Mouse (Mus musculus) forebrain, embryonic 16.5 days (tissue): ENCODE results near the gene Copz1. TPM values are rescaled to one million over a fixed set of nuclear protein-coding genes. Genes with fewer than 3 reads are reported as not detected.
A peak's percentile ranks its signal among the peaks of the same experiment; 100 is the strongest.

ENCODE experiments used
- ATAC-seq: fragments of 200-750 bp; cut with Nextera tagmentation; 2 replicates; pipeline ENCODE4 v1.8.0; 2017; ENCODE audit warnings: mild to moderate bottlenecking, moderate library complexity
- H3K27ac ChIP-seq: fragments of 300-500 bp; sonication (generic); 2 replicates; pipeline ENCODE4 v1.5.1; 2014; ENCODE audit warnings: low read length, control low read depth
- H3K27me3 ChIP-seq: fragments of 300-500 bp; sonication (generic); replicated peaks from 2 replicates; pipeline ENCODE4 v1.6.1; 2014; ENCODE audit warnings: low read length; ENCODE audit not compliant: control insufficient read depth, insufficient read depth
- H3K36me3 ChIP-seq: fragments of 300-500 bp; sonication (generic); 2 replicates; pipeline ENCODE4 v1.6.1; 2014; ENCODE audit not compliant: control insufficient read depth, insufficient read depth
- H3K4me1 ChIP-seq: fragments of 300-500 bp; sonication (generic); replicated peaks from 2 replicates; pipeline ENCODE4 v1.6.1; 2014; ENCODE audit warnings: low read length; ENCODE audit not compliant: control insufficient read depth, insufficient read depth
- H3K4me2 ChIP-seq: fragments of 300-500 bp; sonication (generic); 2 replicates; pipeline ENCODE4 v1.6.1; 2014; ENCODE audit warnings: mild to moderate bottlenecking, low read length, control low read depth
- H3K4me3 ChIP-seq: fragments of 300-500 bp; sonication (generic); replicated peaks from 2 replicates; pipeline ENCODE4 v1.5.1; 2014; ENCODE audit warnings: mild to moderate bottlenecking, low read length, control low read depth
- H3K9ac ChIP-seq: fragments of 300-500 bp; sonication (generic); replicated peaks from 2 replicates; pipeline ENCODE4 v1.6.1; 2014; ENCODE audit warnings: low read depth, low read length, control low read depth
- H3K9me3 ChIP-seq: fragments of 300-500 bp; sonication (generic); 2 replicates; pipeline ENCODE4 v1.6.1; 2016; ENCODE audit warnings: low read length; ENCODE audit not compliant: control insufficient read depth
- WGBS: fragments of 180-500 bp; shearing (Covaris S2); extraction: QIAGEN DNeasy Blood & Tissue Kit; methylation state at CpG from one replicate; pipeline ENCODE4 v1.1.7; 2014; 5-methylcytosine and 5-hydroxymethylcytosine counted together
- polyA plus RNA-seq: library from polyadenylated mRNA; unstranded; fragments of >200 nt; fragmentation: Nextera tagmentation; extraction: Ambion mirVana; gene quantifications from 2 replicates; pipeline ENCODE4 v1.2.1, GENCODE M21; 2015

The Copz1 gene
- polyA plus RNA-seq, 1 experiment from 2014 or later, result 221 TPM

- Histone ChIP-seq H3K9me3 (no peaks in the 10 kb centered on the region), H3K27ac (no peak overlapping the region), H3K4me2 (no peak overlapping the region), H3K4me1 (peaks cover 20% of the 10 kb centered on the region), H3K9ac (peak overlapping the region; percentile 35; the same call in 1 of the 2 replicates), H3K36me3 (no peaks in the 10 kb centered on the region), H3K27me3 (no peaks in the 10 kb centered on the region), H3K4me3 (no peak overlapping the region)
- ATAC-seq, result peak; percentile 12
- WGBS, result 24% methylated on average over 18 of the region's 18 CpGs
Measured at GRCm38 (mm10) chr15:103313495-103314095, 41.1 kb downstream of the Copz1 start.

DNA sequence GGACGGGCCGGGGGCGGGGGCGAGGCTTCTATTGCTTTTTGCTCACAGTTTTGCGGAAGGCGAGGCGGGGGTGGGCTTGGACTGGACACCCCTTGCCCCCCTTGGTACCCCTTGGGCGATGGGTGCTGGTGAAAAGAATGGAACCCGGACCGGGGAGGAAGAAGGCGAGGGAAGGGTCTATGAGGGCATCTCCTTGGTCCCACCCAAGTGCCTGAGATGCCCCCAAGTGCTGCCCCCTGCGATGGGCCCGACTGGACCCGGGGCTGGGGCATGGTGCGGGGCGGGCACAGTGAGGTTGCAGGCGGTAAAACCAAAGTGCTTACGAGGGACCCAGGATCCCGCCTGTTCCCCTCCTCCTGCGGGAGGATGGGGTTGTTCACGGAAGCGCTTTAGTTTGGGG lies 41.7 kb downstream of the Copz1 start:
- ATAC-seq, result no peak
- Histone ChIP-seq H3K27me3 (no peaks in the 10 kb centered on the region), H3K36me3 (no peaks in the 10 kb centered on the region), H3K9ac (peak overlapping the region; percentile 35; the same call in 1 of the 2 replicates), H3K4me2 (peak overlapping the region; percentile 45), H3K4me1 (peaks cover 17% of the 10 kb centered on the region), H3K4me3 (no peak overlapping the region), H3K9me3 (no peaks in the 10 kb centered on the region), H3K27ac (no peak overlapping the region)
- 38% methylated on average over 22 of the region's 22 CpGs for WGBS

DNA sequence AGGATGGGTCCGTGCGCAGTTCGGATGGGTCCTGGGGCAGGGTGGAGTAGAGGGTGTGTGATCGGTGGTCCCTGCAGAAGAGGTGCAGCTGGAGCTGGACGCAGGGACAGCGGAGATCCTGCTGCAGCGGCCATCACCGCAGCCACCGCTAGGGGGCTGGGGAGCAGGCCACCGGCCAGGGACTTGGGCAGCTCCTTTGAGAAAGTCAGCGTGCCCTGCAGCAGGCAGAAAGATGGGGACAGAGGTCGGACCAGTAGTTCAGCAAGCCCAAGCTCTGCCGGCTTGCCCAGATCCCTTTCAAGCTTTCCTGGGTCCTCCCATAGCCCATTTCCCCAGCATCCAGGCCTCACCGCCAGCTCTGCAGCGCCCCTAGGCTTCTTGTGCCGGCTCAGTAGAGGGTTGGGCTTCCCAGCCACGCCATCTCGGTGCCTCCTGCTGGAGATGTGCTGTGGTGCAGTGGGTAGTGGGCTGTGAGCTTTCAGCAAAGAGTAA lies 42.5 kb downstream of the Copz1 start:
- Histone ChIP-seq H3K9ac (peak overlapping the region; percentile 35), H3K9me3 (no peaks in the 10 kb centered on the region), H3K36me3 (no peaks in the 10 kb centered on the region), H3K27ac (no peak overlapping the region), H3K27me3 (no peaks in the 10 kb centered on the region), H3K4me2 (peak overlapping the region; percentile 45), H3K4me1 (peaks cover 17% of the 10 kb centered on the region), H3K4me3 (peak overlapping the region; percentile 15)
- 7% methylated on average over 18 of the region's 18 CpGs for WGBS
- peak; percentile 64 for ATAC-seq

DNA sequence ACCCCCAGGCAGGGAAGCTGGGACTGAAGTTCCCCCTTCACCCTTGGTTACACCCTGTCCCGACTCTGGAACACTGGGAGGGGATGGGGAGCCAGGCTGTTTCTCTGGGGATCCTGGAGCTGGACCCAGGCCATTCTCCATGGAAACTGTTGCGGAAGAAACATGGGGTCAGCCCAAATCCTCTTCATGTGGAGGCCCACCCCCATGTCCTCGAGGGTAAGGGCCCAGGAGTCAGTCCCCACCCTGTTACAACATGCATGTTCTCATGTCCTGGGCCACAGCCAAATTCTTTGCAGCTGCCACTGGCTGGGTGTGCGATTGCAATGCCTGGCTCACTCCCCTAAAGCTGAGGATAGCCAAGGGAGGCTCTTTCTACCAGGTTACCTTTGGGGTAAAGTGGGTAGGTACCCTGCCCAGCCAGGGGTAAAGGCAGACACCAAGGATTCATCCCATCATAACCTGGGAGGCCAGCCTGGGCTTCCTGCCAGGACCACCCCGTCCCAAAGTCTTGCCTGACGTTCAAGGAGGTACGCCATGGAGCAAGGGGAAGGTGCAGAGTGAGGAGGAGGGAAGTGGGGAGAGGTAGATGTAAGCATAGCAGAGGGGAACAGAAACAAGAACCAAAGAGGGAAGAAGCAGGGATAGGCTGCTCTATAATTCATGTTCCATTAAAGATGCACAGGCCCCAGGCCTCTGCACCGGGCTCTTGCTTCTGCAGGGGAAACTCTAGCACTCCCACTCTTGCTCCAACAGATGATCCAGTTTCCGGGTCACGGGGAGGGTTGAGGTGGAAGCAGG lies 43.7 kb downstream of the Copz1 start:
- H3K4me2 ChIP-seq, result no peak overlapping the region
- H3K27me3 ChIP-seq, result no peaks in the 10 kb centered on the region
- peaks cover 22% of the 10 kb centered on the region for H3K4me1 ChIP-seq
- no peak for ATAC-seq
- H3K27ac ChIP-seq, result no peak overlapping the region
- H3K36me3 ChIP-seq, result no peaks in the 10 kb centered on the region
- no peak overlapping the region for H3K4me3 ChIP-seq
- 77% methylated on average over 10 of the region's 10 CpGs for WGBS
- no peak overlapping the region for H3K9ac ChIP-seq
- no peaks in the 10 kb centered on the region for H3K9me3 ChIP-seq

DNA sequence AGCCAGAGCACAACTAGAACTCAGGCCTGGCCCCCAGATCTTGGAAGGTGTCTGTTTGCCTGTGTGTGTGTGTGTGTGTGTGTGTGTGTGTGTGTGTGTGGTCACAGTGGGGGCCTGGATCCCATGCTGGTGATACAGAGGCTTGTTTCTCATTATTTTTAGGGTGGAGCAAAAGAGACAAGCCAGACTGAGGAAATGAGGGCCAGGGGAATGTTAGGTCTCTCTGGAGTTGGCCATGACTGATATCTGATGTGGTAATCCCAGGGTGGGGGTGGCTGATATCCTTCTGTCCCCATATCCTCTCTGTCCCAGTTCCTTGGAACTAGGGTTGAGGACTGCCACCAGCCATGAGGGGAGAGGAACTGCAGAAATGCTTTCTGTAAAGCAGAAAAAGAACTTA lies 44.6 kb downstream of the Copz1 start:
- no peak overlapping the region for H3K9ac ChIP-seq
- peaks cover 26% of the 10 kb centered on the region for H3K4me1 ChIP-seq
- no peak overlapping the region for H3K4me2 ChIP-seq
- no peaks in the 10 kb centered on the region for H3K9me3 ChIP-seq
- ATAC-seq, result no peak
- H3K27me3 ChIP-seq, result no peaks in the 10 kb centered on the region
- H3K27ac ChIP-seq, result no peak overlapping the region
- no peak overlapping the region for H3K4me3 ChIP-seq
- H3K36me3 ChIP-seq, result no peaks in the 10 kb centered on the region

GRCm38 (mm10) chr15:103317731-103318130 lies 45.2 kb downstream of the Copz1 start:
- Histone ChIP-seq H3K27me3 (no peaks in the 10 kb centered on the region), H3K27ac (no peak overlapping the region), H3K9me3 (no peaks in the 10 kb centered on the region), H3K4me2 (no peak overlapping the region), H3K9ac (no peak overlapping the region), H3K36me3 (no peaks in the 10 kb centered on the region), H3K4me3 (no peak overlapping the region), H3K4me1 (peaks cover 32% of the 10 kb centered on the region)
- WGBS, result 87% methylated on average over 8 of the region's 8 CpGs
- no peak for ATAC-seq

GRCm38 (mm10) chr15:103318201-103318816 lies 45.8 kb downstream of the Copz1 start:
- WGBS, result 75% methylated on average over 3 of the region's 3 CpGs
- Histone ChIP-seq H3K9ac (no peak overlapping the region), H3K4me1 (peaks cover 35% of the 10 kb centered on the region), H3K36me3 (no peaks in the 10 kb centered on the region), H3K4me2 (no peak overlapping the region), H3K27me3 (no peaks in the 10 kb centered on the region), H3K27ac (no peak overlapping the region), H3K4me3 (no peak overlapping the region), H3K9me3 (no peaks in the 10 kb centered on the region)
- ATAC-seq, result no peak

GRCm38 (mm10) chr15:103321076-103321475 lies 48.6 kb downstream of the Copz1 start:
- no peaks in the 10 kb centered on the region for H3K36me3 ChIP-seq
- no peak overlapping the region for H3K9ac ChIP-seq
- H3K27ac ChIP-seq, result no peak overlapping the region
- no peaks in the 10 kb centered on the region for H3K27me3 ChIP-seq
- no peak for ATAC-seq
- no peaks in the 10 kb centered on the region for H3K9me3 ChIP-seq
- peaks cover 25% of the 10 kb centered on the region for H3K4me1 ChIP-seq
- H3K4me3 ChIP-seq, result no peak overlapping the region
- 45% methylated on average over 1 of the region's 1 CpGs for WGBS
- H3K4me2 ChIP-seq, result no peak overlapping the region

GRCm38 (mm10) chr15:103322396-103322795 lies 49.9 kb downstream of the Copz1 start:
- no peaks in the 10 kb centered on the region for H3K27me3 ChIP-seq
- WGBS, result 46% methylated on average over 4 of the region's 4 CpGs
- no peaks in the 10 kb centered on the region for H3K9me3 ChIP-seq
- no peak overlapping the region for H3K27ac ChIP-seq
- peaks cover 25% of the 10 kb centered on the region for H3K4me1 ChIP-seq
- peak overlapping the region; percentile 95 for H3K9ac ChIP-seq
- H3K4me3 ChIP-seq, result peak overlapping the region; percentile 73
- H3K4me2 ChIP-seq, result peak overlapping the region; percentile 79
- ATAC-seq, result no peak; the same call in 1 of the 2 replicates
- no peaks in the 10 kb centered on the region for H3K36me3 ChIP-seq
